8 mouse cellular contexts compared by ENCODE assay signal in the genomic region with DNA sequence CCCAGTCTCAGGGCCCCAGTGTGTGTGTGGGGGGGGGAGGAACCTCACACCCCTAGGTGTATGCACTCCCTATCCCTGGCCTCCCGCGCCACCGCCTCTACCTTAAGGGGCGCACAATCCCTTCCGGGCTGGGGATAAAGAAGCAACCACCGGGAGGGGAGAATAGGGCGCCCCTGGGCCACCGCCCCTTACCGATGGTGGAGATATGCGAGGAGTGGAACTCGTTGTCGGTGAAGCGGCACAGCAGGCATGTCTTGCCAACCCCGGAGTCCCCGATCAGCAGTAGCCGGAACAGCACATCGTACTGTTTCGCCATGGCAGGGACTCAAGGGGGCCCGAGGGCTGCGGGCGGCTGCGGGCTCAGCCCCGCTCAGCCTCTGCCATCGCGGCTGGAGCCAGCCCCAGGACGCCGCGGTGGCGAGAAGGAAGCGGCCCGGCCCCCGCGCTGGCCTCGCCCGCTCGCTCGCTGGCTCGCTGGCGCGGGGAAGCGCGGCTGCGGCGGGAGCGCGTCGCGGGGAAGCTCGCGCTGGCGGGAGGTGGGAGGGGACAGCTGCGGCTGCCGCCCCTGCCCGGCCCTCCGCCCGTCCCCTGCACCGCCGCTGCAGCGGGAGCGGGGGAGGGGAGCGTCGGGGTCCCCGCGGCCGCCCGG. TPM values are rescaled to one million over a fixed set of nuclear protein-coding genes. Genes with fewer than 3 reads are reported as not detected.
DNase-seq lines count a peak whose midpoint lies in the region; ATAC-seq and TF ChIP-seq lines count a peak whose summit lies in the region.

No protein-coding gene starts in this region.

- H3K4me1 ChIP-seq in forebrain, embryonic 14.5 days (ENCODE audit: control insufficient read depth, insufficient read depth, low read length): peaks cover 4% of the 10 kb centered on the region; the same call in 1 of the 2 replicates
- peaks cover 12% of the 10 kb centered on the region; the same call in 1 of the 2 replicates for H3K4me1 ChIP-seq in liver, embryonic 12.5 days
- H3K4me1 ChIP-seq in olfactory bulb, adult 2 months (ENCODE audit: control insufficient read depth, insufficient read depth, low read length): peaks cover 34% of the 10 kb centered on the region

- TF ChIP-seq POLR2A in olfactory bulb, adult 2 months (IDR thresholded peaks at IDR 0.05; ENCODE audit: insufficient read depth, low read depth, low read length): peak; percentile 63; the same call in 1 of the 2 replicates

- peak overlapping the region; percentile 55; the same call in 1 of the 2 replicates for H3K27ac ChIP-seq in forebrain, embryonic 14.5 days (ENCODE audit: low read depth, low read length)
- H3K27ac ChIP-seq in liver, embryonic 12.5 days: no peak overlapping the region
- H3K27ac ChIP-seq in olfactory bulb, adult 2 months (ENCODE audit: insufficient read depth, low read depth, low read length): no peak overlapping the region

- H3K4me3 ChIP-seq in forebrain, embryonic 14.5 days (ENCODE audit: low read depth, low read length): peak overlapping the region; percentile 40
- peak overlapping the region; percentile 59 for H3K4me3 ChIP-seq in liver, embryonic 12.5 days
- H3K4me3 ChIP-seq in olfactory bulb, adult 2 months (ENCODE audit: insufficient read depth, low read depth, low read length): peak overlapping the region; percentile 83

- WGBS in forebrain, embryonic 14.5 days: under 1% methylated on average over 49 of the region's 66 CpGs
- WGBS in liver, embryonic 12.5 days (ENCODE audit: insufficient replicate concordance): 1% methylated on average over 64 of the region's 66 CpGs
- WGBS in olfactory bulb, adult 2 months: 2% methylated on average over 65 of the region's 66 CpGs

- H3K9me3 ChIP-seq in forebrain, embryonic 14.5 days (replicated peaks; ENCODE audit: control insufficient read depth, low read length): no peaks in the 10 kb centered on the region
- H3K9me3 ChIP-seq in liver, embryonic 12.5 days (replicated peaks): no peaks in the 10 kb centered on the region

- peak overlapping the region; percentile 64 for H3K9ac ChIP-seq in forebrain, embryonic 14.5 days (ENCODE audit: low read length)
- peak overlapping the region; percentile 51 for H3K9ac ChIP-seq in liver, embryonic 12.5 days

- H3K36me3 ChIP-seq in forebrain, embryonic 14.5 days (ENCODE audit: control insufficient read depth, insufficient read depth, low read length): no peaks in the 10 kb centered on the region
- no peaks in the 10 kb centered on the region for H3K36me3 ChIP-seq in liver, embryonic 12.5 days

- H3K4me2 ChIP-seq in forebrain, embryonic 14.5 days (ENCODE audit: low read length): peak overlapping the region; percentile 85
- H3K4me2 ChIP-seq in liver, embryonic 12.5 days: peak overlapping the region; percentile 84

- H3K27me3 ChIP-seq in forebrain, embryonic 14.5 days (replicated peaks; ENCODE audit: control insufficient read depth, insufficient read depth, low read length): peaks cover 16% of the 10 kb centered on the region
- H3K27me3 ChIP-seq in liver, embryonic 12.5 days (replicated peaks): peaks cover 96% of the 10 kb centered on the region

- peak; percentile 58 for DNase-seq in urinary bladder, adult 2 months (ENCODE audit: low spot score)
- DNase-seq in urinary bladder, postnatal 25 days (ENCODE audit: low spot score): no peak
- peak; percentile 60 for DNase-seq in forebrain, embryonic 14.5 days (ENCODE audit: low spot score)
- peak; percentile 26 for DNase-seq in induced T-regulatory cell, adult 2 months (ENCODE audit: low read depth)
- DNase-seq in spleen, postnatal 14 days (ENCODE audit: low spot score in 2 of 2): no peak

- TF ChIP-seq CTCF in olfactory bulb, adult 2 months (IDR thresholded peaks at IDR 0.05; ENCODE audit: insufficient read depth, low read depth, low read length): no peak

- ATAC-seq in cerebellum, adult (ENCODE audit: insufficient number of reproducible peaks, low FRiP score, low TSS enrichment): peak; percentile 42; the same call in 1 of the 2 replicates
- ATAC-seq in forebrain, embryonic 14.5 days: peak; percentile 84
- peak; percentile 36; the same call in 1 of the 2 replicates for ATAC-seq in liver, embryonic 12.5 days

RNA-seq across cellular contexts. Expression of a gene that starts 0.6 kb away (rescaled TPM):
- 64.8 and 68.0 TPM in 2 replicates for polyA plus RNA-seq in urinary bladder, adult 2 months (2012; rRNA removed)
- 11.8 and 18.2 TPM in 2 replicates for polyA plus RNA-seq in forebrain, embryonic 14.5 days (2014; fragmentation: Nextera tagmentation; extraction: Ambion mirVana)
- 0.31 and 0.85 TPM in 2 replicates for polyA plus RNA-seq in liver, embryonic 12.5 days (2016; fragmentation: Nextera tagmentation; extraction: Ambion mirVana)
- polyA plus RNA-seq in olfactory bulb, adult 2 months (2012; ENCODE audit: insufficient read depth, insufficient read length, low replicate concordance, missing spikeins): not detected in 2 replicates

RNA-seq across cellular contexts. Expression of a gene that starts 26.8 kb away (rescaled TPM):
- polyA plus RNA-seq in urinary bladder, adult 2 months (2012; rRNA removed): 22.1 and 22.4 TPM in 2 replicates
- polyA plus RNA-seq in forebrain, embryonic 14.5 days (2014; fragmentation: Nextera tagmentation; extraction: Ambion mirVana): not detected in 2 replicates
- polyA plus RNA-seq in liver, embryonic 12.5 days (2016; fragmentation: Nextera tagmentation; extraction: Ambion mirVana): not detected in 2 replicates
- polyA plus RNA-seq in olfactory bulb, adult 2 months (2012; ENCODE audit: insufficient read depth, insufficient read length, low replicate concordance, missing spikeins): not detected in 2 replicates

RNA-seq across cellular contexts. Expression of a gene that starts 56.7 kb away (rescaled TPM):
- polyA plus RNA-seq in urinary bladder, adult 2 months (2012; rRNA removed): 18.3 and 19.3 TPM in 2 replicates
- polyA plus RNA-seq in forebrain, embryonic 14.5 days (2014; fragmentation: Nextera tagmentation; extraction: Ambion mirVana): 38.2 and 39.0 TPM in 2 replicates
- 30.7 and 31.3 TPM in 2 replicates for polyA plus RNA-seq in liver, embryonic 12.5 days (2016; fragmentation: Nextera tagmentation; extraction: Ambion mirVana)
- not detected in 2 replicates for polyA plus RNA-seq in olfactory bulb, adult 2 months (2012; ENCODE audit: insufficient read depth, insufficient read length, low replicate concordance, missing spikeins)

RNA-seq across cellular contexts. Expression of a gene that starts 56.8 kb away (rescaled TPM):
- 130 and 145 TPM in 2 replicates for polyA plus RNA-seq in urinary bladder, adult 2 months (2012; rRNA removed)
- 96.0 and 114 TPM in 2 replicates for polyA plus RNA-seq in forebrain, embryonic 14.5 days (2014; fragmentation: Nextera tagmentation; extraction: Ambion mirVana)
- 99.2 and 101 TPM in 2 replicates for polyA plus RNA-seq in liver, embryonic 12.5 days (2016; fragmentation: Nextera tagmentation; extraction: Ambion mirVana)
- not detected in 2 replicates for polyA plus RNA-seq in olfactory bulb, adult 2 months (2012; ENCODE audit: insufficient read depth, insufficient read length, low replicate concordance, missing spikeins)

Comparison
In these comparisons a context has a peak if more than half of its experiments do, and no peak if none do; other contexts are left out.
1. DNase-seq: peak in urinary bladder, adult 2 months (single experiment), forebrain, embryonic 14.5 days (single experiment) and induced T-regulatory cell, adult 2 months (single experiment); none in urinary bladder, postnatal 25 days (single experiment) and spleen, postnatal 14 days (0 of 2).
2. RNA of a gene that starts 26.8 kb away (polyA plus RNA-seq): 22.1 to 22.4 TPM in urinary bladder, adult 2 months; not detected in liver, embryonic 12.5 days, not detected in forebrain, embryonic 14.5 days and not detected in olfactory bulb, adult 2 months; every median in the first group is over 10 times any median in the second.
3. RNA of a gene that starts 56.7 kb away (polyA plus RNA-seq): 38.2 to 39.0 TPM in forebrain, embryonic 14.5 days, 30.7 to 31.3 TPM in liver, embryonic 12.5 days and 18.3 to 19.3 TPM in urinary bladder, adult 2 months; not detected in olfactory bulb, adult 2 months; every median in the first group is over 10 times any median in the second.
4. Peak in every context shown above with its lines, with median percentiles within 50 percentile points of each other: ATAC-seq and H3K4me3 ChIP-seq.